Mouse (Mus musculus) limb, embryonic 11.5 days (tissue): Measurements from ENCODE around the gene Nlgn2. TPM values are rescaled to one million over a fixed set of nuclear protein-coding genes. Genes with fewer than 3 reads are reported as not detected.

Experiments used
- ATAC-seq: fragments of 200-750 bp; cut with Nextera tagmentation; 2 replicates; pipeline ENCODE4 v1.8.0; 2017; ENCODE audit warnings: low read depth; ENCODE audit not compliant: insufficient number of reproducible peaks, low FRiP score, low TSS enrichment
- DNase-seq: peaks from one replicate; pipeline ENCODE4 v3.0.0-alpha.2; 2015; ENCODE audit warnings: low spot score
- H3K27ac ChIP-seq: fragments of 300-500 bp; sonication (generic); replicated peaks from 2 replicates; pipeline ENCODE4 v1.5.1; 2014; ENCODE audit warnings: low read depth, mild to moderate bottlenecking, low read length
- H3K27me3 ChIP-seq: fragments of 300-500 bp; sonication (generic); 2 replicates; pipeline ENCODE4 v1.6.1; 2014; ENCODE audit warnings: mild to moderate bottlenecking, low read length, mixed read lengths; ENCODE audit not compliant: control insufficient read depth, insufficient read depth
- H3K36me3 ChIP-seq: fragments of 300-500 bp; sonication (generic); 2 replicates; pipeline ENCODE4 v1.6.1; 2014; ENCODE audit warnings: mild to moderate bottlenecking, low read length, moderate library complexity, mixed read lengths; ENCODE audit not compliant: control insufficient read depth, insufficient read depth
- H3K4me1 ChIP-seq: fragments of 300-500 bp; sonication (generic); 2 replicates; pipeline ENCODE4 v1.6.1; 2014; ENCODE audit warnings: low read length, mixed read lengths; ENCODE audit not compliant: control insufficient read depth, insufficient read depth
- H3K4me2 ChIP-seq: fragments of 300-500 bp; sonication (generic); 2 replicates; pipeline ENCODE4 v1.6.1; 2014; ENCODE audit warnings: low read depth, mild to moderate bottlenecking, moderate library complexity; ENCODE audit not compliant: severe bottlenecking
- H3K4me3 ChIP-seq: fragments of 300-500 bp; sonication (generic); 2 replicates; pipeline ENCODE4 v1.5.1; 2014; ENCODE audit warnings: low read depth, low read length
- H3K9ac ChIP-seq: fragments of 300-500 bp; sonication (generic); 2 replicates; pipeline ENCODE4 v1.6.1; 2014; ENCODE audit warnings: mild to moderate bottlenecking, low read length
- H3K9me3 ChIP-seq: fragments of 300-500 bp; sonication (generic); 2 replicates; pipeline ENCODE4 v1.6.1; 2016; ENCODE audit warnings: low read length; ENCODE audit not compliant: control insufficient read depth
- WGBS: fragments of 180-500 bp; shearing (Covaris S2); extraction: QIAGEN DNeasy Blood & Tissue Kit; methylation state at CpG from one replicate; pipeline ENCODE4 v1.1.7; 2014; 5-methylcytosine and 5-hydroxymethylcytosine counted together
- polyA plus RNA-seq: library from polyadenylated mRNA; unstranded; fragments of >200 nt; fragmentation: Nextera tagmentation; extraction: Ambion mirVana; gene quantifications from 2 replicates; pipeline ENCODE4 v1.2.1, GENCODE M21; 2014

The Nlgn2 gene
- polyA plus RNA-seq, 1 experiment from 2014 or later = 5.8 TPM

- Histone ChIP-seq H3K4me3 (peak overlapping the region; percentile 46), H3K36me3 (no peaks in the 10 kb centered on the region), H3K27ac (no peak overlapping the region), H3K4me1 (peaks cover 42% of the 10 kb centered on the region), H3K9ac (0 out of 2 replicates have a peak overlapping the region, but pooled peaks have one; percentile 30), H3K27me3 (peaks cover 59% of the 10 kb centered on the region), H3K9me3 (no peaks in the 10 kb centered on the region), H3K4me2 (peak overlapping the region; percentile 91)
- whole genome bisulfite sequencing = 0% methylated on average over 11 of the region's 11 CpGs
- DNase-seq (no peak), ATAC-seq (no peak)
Measured at GRCm38 (mm10) chr11:69800138-69800391, 37.5 kb downstream of the Nlgn2 start.

- H3K9ac ChIP-seq = no peak overlapping the region
- DNase-seq (no peak), ATAC-seq (no peak)
- H3K4me1 ChIP-seq = peaks cover 42% of the 10 kb centered on the region
- H3K4me3 ChIP-seq = peak overlapping the region; percentile 46; the same call in 1 of the 2 replicates
- 28% methylated on average over 12 of the region's 12 CpGs for WGBS
- peak overlapping the region; percentile 91 for H3K4me2 ChIP-seq
- peaks cover 54% of the 10 kb centered on the region for H3K27me3 ChIP-seq
- H3K9me3 ChIP-seq = no peaks in the 10 kb centered on the region
- H3K36me3 ChIP-seq = no peaks in the 10 kb centered on the region
- no peak overlapping the region for H3K27ac ChIP-seq
Measured at GRCm38 (mm10) chr11:69799394-69800137, 38.0 kb downstream of the Nlgn2 start.

GRCm38 (mm10) chr11:69797924-69798323, 39.7 kb downstream of the Nlgn2 start:
- Histone ChIP-seq H3K9me3 (no peaks in the 10 kb centered on the region), H3K9ac (no peak overlapping the region), H3K4me3 (no peak overlapping the region), H3K36me3 (no peaks in the 10 kb centered on the region), H3K4me1 (peaks cover 29% of the 10 kb centered on the region), H3K4me2 (no peak overlapping the region), H3K27ac (no peak overlapping the region), H3K27me3 (peaks cover 43% of the 10 kb centered on the region)
- ATAC-seq (no peak), DNase-seq (no peak)
- WGBS = 68% methylated on average over 7 of the region's 7 CpGs

- Histone ChIP-seq H3K9me3 (no peaks in the 10 kb centered on the region), H3K9ac (no peak overlapping the region), H3K4me2 (peak overlapping the region; percentile 52), H3K4me1 (peaks cover 14% of the 10 kb centered on the region), H3K36me3 (no peaks in the 10 kb centered on the region), H3K4me3 (peak overlapping the region; percentile 26), H3K27me3 (peaks cover 25% of the 10 kb centered on the region), H3K27ac (no peak overlapping the region)
- ATAC-seq (no peak), DNase-seq (no peak)
- WGBS = 3% methylated on average over 13 of the region's 13 CpGs
Measured at GRCm38 (mm10) chr11:69795983-69796435, 41.6 kb downstream of the Nlgn2 start.

- no peak within 1 kb of the TSS for H3K27ac ChIP-seq
- peak within 1 kb of the TSS; percentile 52 for H3K4me2 ChIP-seq
- no peaks in the 10 kb centered on the region for H3K9me3 ChIP-seq
- H3K4me1 ChIP-seq = peaks cover 9% of the 10 kb centered on the region
- no peaks in the 10 kb centered on the region for H3K36me3 ChIP-seq
- H3K4me3 ChIP-seq = peak within 1 kb of the TSS; percentile 26
- H3K9ac ChIP-seq = no peak within 1 kb of the TSS
- H3K27me3 ChIP-seq = peaks cover 20% of the 10 kb centered on the region
- ATAC-seq = peak; percentile 88
- DNase-seq = peak; percentile 88
- 2% methylated on average over 52 of the region's 52 CpGs for WGBS
Measured at GRCm38 (mm10) chr11:69795168-69795982, 42.2 kb downstream of the Nlgn2 start, which contains the start of gene Chrnb1. Gene Chrnb1, minus strand, starts transcription at chr11:69795943.

GRCm38 (mm10) chr11:69793429-69793828, 44.2 kb downstream of the Nlgn2 start:
- H3K27me3 ChIP-seq = peaks cover 12% of the 10 kb centered on the region
- no peak for ATAC-seq
- 63% methylated on average over 5 of the region's 5 CpGs for WGBS

GRCm38 (mm10) chr11:69791420-69791819, 46.2 kb downstream of the Nlgn2 start:
- DNase-seq (no peak), ATAC-seq (no peak)
- Histone ChIP-seq H3K9ac (no peak overlapping the region), H3K9me3 (no peaks in the 10 kb centered on the region), H3K36me3 (no peaks in the 10 kb centered on the region), H3K4me2 (no peak overlapping the region), H3K27ac (no peak overlapping the region), H3K27me3 (peaks cover 4% of the 10 kb centered on the region; the same call in 1 of the 2 replicates), H3K4me1 (no peaks in the 10 kb centered on the region), H3K4me3 (no peak overlapping the region)
- 72% methylated on average over 5 of the region's 5 CpGs for WGBS

More at GRCm38 (mm10) chr11:69793429-69793828, 44.2 kb downstream of the Nlgn2 start:
- Histone ChIP-seq H3K4me2 (no peak overlapping the region), H3K4me1 (no peaks in the 10 kb centered on the region), H3K9me3 (no peaks in the 10 kb centered on the region), H3K36me3 (no peaks in the 10 kb centered on the region), H3K9ac (no peak overlapping the region), H3K27ac (no peak overlapping the region), H3K4me3 (no peak overlapping the region)
- DNase-seq = no peak

GRCm38 (mm10) chr11:69789431-69789830, 48.2 kb downstream of the Nlgn2 start:
- 61% methylated on average over 5 of the region's 5 CpGs for WGBS
- H3K27me3 ChIP-seq = peaks cover 4% of the 10 kb centered on the region; the same call in 1 of the 2 replicates
- no peak overlapping the region for H3K4me3 ChIP-seq
- no peak overlapping the region for H3K27ac ChIP-seq
- no peaks in the 10 kb centered on the region for H3K4me1 ChIP-seq
- ATAC-seq = no peak
- H3K9ac ChIP-seq = no peak overlapping the region
- H3K4me2 ChIP-seq = no peak overlapping the region
- DNase-seq = no peak
- H3K36me3 ChIP-seq = no peaks in the 10 kb centered on the region
- H3K9me3 ChIP-seq = no peaks in the 10 kb centered on the region
